Mouse (Mus musculus) forebrain, embryonic 11.5 days (tissue): Measurements from ENCODE around the gene Lime1. TPM values are rescaled to one million over a fixed set of nuclear protein-coding genes. Genes with fewer than 3 reads are reported as not detected.
A peak's percentile ranks its signal among the peaks of the same experiment; 100 is the strongest.

Source experiments
- ATAC-seq: fragments of 200-750 bp; cut with Nextera tagmentation; replicated peaks from 2 replicates; pipeline ENCODE4 v1.8.0; 2017; ENCODE audit warnings: moderate TSS enrichment; ENCODE audit not compliant: low FRiP score
- DNase-seq: peaks from one replicate; pipeline ENCODE4 v3.0.0-alpha.2; 2017; ENCODE audit warnings: low spot score
- H3K27ac ChIP-seq: fragments of 300-500 bp; sonication (generic); 2 replicates; pipeline ENCODE4 v1.5.1; 2014; ENCODE audit warnings: low read depth, low read length
- H3K27me3 ChIP-seq: fragments of 300-500 bp; sonication (generic); 2 replicates; pipeline ENCODE4 v1.6.1; 2014; ENCODE audit warnings: mild to moderate bottlenecking, low read length, mixed read lengths; ENCODE audit not compliant: control insufficient read depth, insufficient read depth
- H3K36me3 ChIP-seq: fragments of 300-500 bp; sonication (generic); 2 replicates; pipeline ENCODE4 v1.6.1; 2014; ENCODE audit warnings: mild to moderate bottlenecking, low read length, moderate library complexity, mixed read lengths; ENCODE audit not compliant: control insufficient read depth, insufficient read depth
- H3K4me1 ChIP-seq: fragments of 300-500 bp; sonication (generic); replicated peaks from 2 replicates; pipeline ENCODE4 v1.6.1; 2014; ENCODE audit warnings: low read length, mixed read lengths; ENCODE audit not compliant: control insufficient read depth, insufficient read depth
- H3K4me2 ChIP-seq: fragments of 300-500 bp; sonication (generic); 2 replicates; pipeline ENCODE4 v1.6.1; 2014; ENCODE audit warnings: low read depth, mild to moderate bottlenecking, low read length, moderate library complexity, mixed read lengths; ENCODE audit not compliant: severe bottlenecking
- H3K4me3 ChIP-seq: fragments of 300-500 bp; sonication (generic); 2 replicates; pipeline ENCODE4 v1.5.1; 2014; ENCODE audit warnings: low read depth, low read length
- H3K9ac ChIP-seq: fragments of 300-500 bp; sonication (generic); 2 replicates; pipeline ENCODE4 v1.6.1; 2014; ENCODE audit warnings: low read length
- H3K9me3 ChIP-seq: fragments of 300-500 bp; sonication (generic); 2 replicates; pipeline ENCODE4 v1.6.1; 2016; ENCODE audit warnings: low read length, mixed read lengths; ENCODE audit not compliant: control insufficient read depth
- WGBS: fragments of 180-500 bp; shearing (Covaris S2); extraction: QIAGEN DNeasy Blood & Tissue Kit; methylation state at CpG from one replicate; pipeline ENCODE4 v1.1.7; 2014; 5-methylcytosine and 5-hydroxymethylcytosine counted together
- polyA plus RNA-seq: library from polyadenylated mRNA; unstranded; fragments of >200 nt; fragmentation: Nextera tagmentation; extraction: Ambion mirVana; gene quantifications from 2 replicates; pipeline ENCODE4 v1.2.1, GENCODE M21; 2014

Lime1 gene
- 26.2 and 32.7 TPM in 2 replicates for polyA plus RNA-seq

- Histone ChIP-seq H3K36me3 (peaks cover 8% of the 10 kb centered on the region), H3K4me3 (no peak within 1 kb of the TSS), H3K27me3 (no peaks in the 10 kb centered on the region), H3K9me3 (no peaks in the 10 kb centered on the region), H3K4me1 (no peaks in the 10 kb centered on the region), H3K9ac (no peak within 1 kb of the TSS), H3K27ac (no peak within 1 kb of the TSS), H3K4me2 (no peak within 1 kb of the TSS)
- no peak for DNase-seq
- no peak for ATAC-seq
- WGBS, result 93% methylated on average over 12 of the region's 12 CpGs
Observed at GRCm38 (mm10) chr2:181379778-181380177, at the start of gene Lime1. TSS of gene Lime1 (plus strand) at chr2:181380078.

GRCm38 (mm10) chr2:181332542-181332941 lies 47.3 kb upstream of the Lime1 start:
- H3K4me3 ChIP-seq, result no peak overlapping the region
- no peak for ATAC-seq
- no peaks in the 10 kb centered on the region for H3K4me1 ChIP-seq
- no peaks in the 10 kb centered on the region for H3K9me3 ChIP-seq
- DNase-seq, result no peak
- no peak overlapping the region for H3K4me2 ChIP-seq
- no peak overlapping the region for H3K27ac ChIP-seq
- H3K27me3 ChIP-seq, result no peaks in the 10 kb centered on the region
- no peak overlapping the region for H3K9ac ChIP-seq
- no peaks in the 10 kb centered on the region; the same call in 1 of the 2 replicates for H3K36me3 ChIP-seq

- no peak overlapping the region for H3K4me2 ChIP-seq
- no peaks in the 10 kb centered on the region for H3K9me3 ChIP-seq
- no peak overlapping the region for H3K9ac ChIP-seq
- WGBS, result 56% methylated on average over 3 of the region's 3 CpGs
- H3K27ac ChIP-seq, result no peak overlapping the region
- no peaks in the 10 kb centered on the region for H3K4me1 ChIP-seq
- DNase-seq, result peak; percentile 70
- no peaks in the 10 kb centered on the region for H3K27me3 ChIP-seq
- H3K36me3 ChIP-seq, result no peaks in the 10 kb centered on the region; the same call in 1 of the 2 replicates
- no peak overlapping the region for H3K4me3 ChIP-seq
- ATAC-seq, result 0 out of 2 replicates have a peak, but pooled peaks have one; percentile 42
Observed at GRCm38 (mm10) chr2:181334023-181334422, 45.9 kb upstream of the Lime1 start.

GRCm38 (mm10) chr2:181340426-181340825 lies 39.5 kb upstream of the Lime1 start:
- DNase-seq (no peak), ATAC-seq (no peak)
- H3K36me3 ChIP-seq, result no peaks in the 10 kb centered on the region; the same call in 1 of the 2 replicates
- no peak overlapping the region for H3K27ac ChIP-seq
- H3K4me3 ChIP-seq, result no peak overlapping the region
- no peak overlapping the region for H3K9ac ChIP-seq
- H3K27me3 ChIP-seq, result no peaks in the 10 kb centered on the region
- WGBS, result 91% methylated on average over 4 of the region's 4 CpGs
- no peaks in the 10 kb centered on the region for H3K4me1 ChIP-seq
- no peak overlapping the region for H3K4me2 ChIP-seq
- H3K9me3 ChIP-seq, result no peaks in the 10 kb centered on the region

GRCm38 (mm10) chr2:181342766-181343165 lies 37.1 kb upstream of the Lime1 start:
- DNase-seq (no peak), ATAC-seq (no peak)
- H3K36me3 ChIP-seq, result peaks cover 2% of the 10 kb centered on the region
- H3K4me3 ChIP-seq, result no peak overlapping the region
- 93% methylated on average over 6 of the region's 6 CpGs for WGBS
- no peak overlapping the region for H3K27ac ChIP-seq
- H3K4me1 ChIP-seq, result no peaks in the 10 kb centered on the region
- no peak overlapping the region for H3K4me2 ChIP-seq
- H3K27me3 ChIP-seq, result no peaks in the 10 kb centered on the region
- H3K9ac ChIP-seq, result no peak overlapping the region
- H3K9me3 ChIP-seq, result no peaks in the 10 kb centered on the region

GRCm38 (mm10) chr2:181356780-181357179 lies 23.1 kb upstream of the Lime1 start:
- Histone ChIP-seq H3K36me3 (peaks cover 6% of the 10 kb centered on the region; the same call in 1 of the 2 replicates), H3K4me3 (no peak overlapping the region), H3K27me3 (no peaks in the 10 kb centered on the region), H3K9ac (no peak overlapping the region), H3K4me2 (no peak overlapping the region), H3K27ac (no peak overlapping the region), H3K4me1 (no peaks in the 10 kb centered on the region), H3K9me3 (no peaks in the 10 kb centered on the region)
- ATAC-seq (no peak), DNase-seq (no peak)
- 80% methylated on average over 3 of the region's 3 CpGs for WGBS

GRCm38 (mm10) chr2:181363946-181364345 lies 15.9 kb upstream of the Lime1 start:
- H3K4me1 ChIP-seq, result peaks cover 8% of the 10 kb centered on the region; the same call in 1 of the 2 replicates
- no peak for ATAC-seq
- no peaks in the 10 kb centered on the region for H3K9me3 ChIP-seq
- H3K4me2 ChIP-seq, result peak overlapping the region; percentile 72
- H3K36me3 ChIP-seq, result peaks cover 8% of the 10 kb centered on the region; the same call in 1 of the 2 replicates
- no peak overlapping the region for H3K27ac ChIP-seq
- peak overlapping the region; percentile 78 for H3K9ac ChIP-seq
- H3K27me3 ChIP-seq, result no peaks in the 10 kb centered on the region
- H3K4me3 ChIP-seq, result peak overlapping the region; percentile 84
- WGBS, result 79% methylated on average over 3 of the region's 3 CpGs
- no peak for DNase-seq

- DNase-seq, result no peak
- peaks cover 8% of the 10 kb centered on the region; the same call in 1 of the 2 replicates for H3K4me1 ChIP-seq
- H3K4me3 ChIP-seq, result peak overlapping the region; percentile 84
- H3K27ac ChIP-seq, result no peak overlapping the region
- H3K36me3 ChIP-seq, result peaks cover 4% of the 10 kb centered on the region; the same call in 1 of the 2 replicates
- H3K27me3 ChIP-seq, result no peaks in the 10 kb centered on the region
- peak overlapping the region; percentile 78 for H3K9ac ChIP-seq
- no peaks in the 10 kb centered on the region for H3K9me3 ChIP-seq
- no peak for ATAC-seq
- peak overlapping the region; percentile 72 for H3K4me2 ChIP-seq
- WGBS, result 10% methylated on average over 14 of the region's 14 CpGs
Observed at GRCm38 (mm10) chr2:181364487-181364859, 15.4 kb upstream of the Lime1 start.
